Mouse (Mus musculus) small intestine, adult 2 months (tissue): ENCODE measurements around the gene Ncor1. TPM values are rescaled to one million over a fixed set of nuclear protein-coding genes. Genes with fewer than 3 reads are reported as not detected.

Experiments
- H3K27ac ChIP-seq: fragments of 200-500 bp; 2 replicates; pipeline ENCODE4 v1.5.1; 2012; ENCODE audit warnings: low read depth, low read length, control low read depth, inconsistent platforms; ENCODE audit not compliant: insufficient read depth
- H3K27me3 ChIP-seq: fragments of 200-500 bp; 2 replicates; pipeline ENCODE4 v1.6.1; 2012; ENCODE audit warnings: mild to moderate bottlenecking, moderate library complexity, low read length, inconsistent platforms; ENCODE audit not compliant: control insufficient read depth, insufficient read depth
- H3K36me3 ChIP-seq: fragments of 200-500 bp; 2 replicates; pipeline ENCODE4 v1.6.1; 2012; ENCODE audit warnings: mild to moderate bottlenecking, low read length, control low read depth, inconsistent platforms; ENCODE audit not compliant: control insufficient read depth, insufficient read depth
- H3K4me1 ChIP-seq: fragments of 200-500 bp; 2 replicates; pipeline ENCODE4 v1.6.1; 2012; ENCODE audit warnings: low read length, inconsistent platforms, mixed read lengths; ENCODE audit not compliant: control insufficient read depth, insufficient read depth, insufficient read length
- H3K4me3 ChIP-seq: fragments of 200-500 bp; 2 replicates; pipeline ENCODE4 v1.5.1; 2012; ENCODE audit warnings: low read depth, mild to moderate bottlenecking, control low read depth, inconsistent platforms, low read length, moderate library complexity
- CTCF ChIP-seq: fragments of 200-500 bp; IDR thresholded peaks from 2 replicates; pipeline ENCODE4 v1.5.1; 2012; ENCODE audit warnings: low read depth, mild to moderate bottlenecking, control low read depth, inconsistent platforms, low read length, moderate library complexity, mixed read lengths; ENCODE audit not compliant: insufficient replicate concordance, insufficient read length; ENCODE audit errors: extremely low read depth
- POLR2A ChIP-seq: fragments of 200-500 bp; IDR thresholded peaks from 2 replicates; pipeline ENCODE4 v1.6.1; 2012; ENCODE audit warnings: low read depth, mild to moderate bottlenecking, control low read depth, inconsistent platforms, low read length, moderate library complexity
- WGBS: fragments of 180-500 bp; shearing (Covaris S2); methylation state at CpG from one replicate; pipeline ENCODE4 v1.1.7; 2018; 5-methylcytosine and 5-hydroxymethylcytosine counted together
- polyA plus RNA-seq: library from polyadenylated mRNA; depleted of rRNA; stranded (reverse); fragments of >200 nt; gene quantifications from 2 replicates; pipeline ENCODE4 v1.2.3, GENCODE M21; 2012; rRNA removed

Ncor1 gene
- polyA plus RNA-seq, 1 experiment, result 130 TPM

GRCm38 (mm10) chr11:62269097-62269496, 189.2 kb downstream of the Ncor1 start:
- TF ChIP-seq POLR2A, result no peak
- no peak for TF ChIP-seq CTCF
- H3K27me3 ChIP-seq, result no peaks in the 10 kb centered on the region
- H3K4me1 ChIP-seq, result peaks cover 2% of the 10 kb centered on the region; the same call in 1 of the 2 replicates
- peaks cover 10% of the 10 kb centered on the region; the same call in 1 of the 2 replicates for H3K36me3 ChIP-seq
- no peak overlapping the region for H3K4me3 ChIP-seq
- WGBS, result 91% methylated on average over 12 of the region's 12 CpGs
- H3K27ac ChIP-seq, result no peak overlapping the region

- H3K36me3 ChIP-seq, result peaks cover 10% of the 10 kb centered on the region; the same call in 1 of the 2 replicates
- no peak overlapping the region for H3K4me3 ChIP-seq
- H3K27me3 ChIP-seq, result no peaks in the 10 kb centered on the region
- TF ChIP-seq CTCF (no peak), POLR2A (no peak)
- 74% methylated on average over 8 of the region's 8 CpGs for WGBS
- H3K4me1 ChIP-seq, result peaks cover 6% of the 10 kb centered on the region; the same call in 1 of the 2 replicates
- no peak overlapping the region for H3K27ac ChIP-seq
Observed at GRCm38 (mm10) chr11:62268381-62268780, 190.0 kb downstream of the Ncor1 start.

GRCm38 (mm10) chr11:62266466-62267214, 191.7 kb downstream of the Ncor1 start:
- Histone ChIP-seq H3K27me3 (no peaks in the 10 kb centered on the region), H3K27ac (no peak overlapping the region), H3K4me1 (peaks cover 6% of the 10 kb centered on the region; the same call in 1 of the 2 replicates), H3K36me3 (peaks cover 8% of the 10 kb centered on the region; the same call in 1 of the 2 replicates), H3K4me3 (no peak overlapping the region)
- 53% methylated on average over 17 of the region's 17 CpGs for WGBS
- TF ChIP-seq POLR2A (no peak), CTCF (no peak)

Other genes with a start within 250 kb of the Ncor1 start
- gene Adora2b, start 209.6 kb downstream of the Ncor1 start, polyA plus RNA-seq, result 16.4 and 36.4 TPM in 2 replicates
- 7.6 and 17.4 TPM in 2 replicates for gene Zswim7, start 177.2 kb downstream of the Ncor1 start, polyA plus RNA-seq
- 15.3 and 20.7 TPM in 2 replicates for gene Ttc19, start 177.1 kb downstream of the Ncor1 start, polyA plus RNA-seq
- 2.4 and 5.8 TPM in 2 replicates for gene Pigl, start 81 bp downstream of the Ncor1 start, polyA plus RNA-seq
- gene Cenpv, start 80.7 kb upstream of the Ncor1 start, polyA plus RNA-seq, result 77.4 and 175 TPM in 2 replicates
- gene Ubb, start 92.6 kb upstream of the Ncor1 start, polyA plus RNA-seq, result 827 and 2,308 TPM in 2 replicates
- 4.0 and 4.7 TPM in 2 replicates for gene Trpv2, start 115.9 kb upstream of the Ncor1 start, polyA plus RNA-seq
- gene Lrrc75a, start 190.0 kb upstream of the Ncor1 start, polyA plus RNA-seq, result 40.6 and 109 TPM in 2 replicates
- 20.0 and 26.4 TPM in 2 replicates for gene Mmgt2, start 190.1 kb upstream of the Ncor1 start, polyA plus RNA-seq